Mouse (Mus musculus): ENCODE data around the gene Skp2.
A peak's percentile ranks its signal among the peaks of the same experiment; 100 is the strongest.
"Not testable (repeated sequence)": the region's sequence is repeated elsewhere in the genome, so short reads cannot be mapped to it uniquely, and the experiment has no call there.

The Skp2 gene

DNA sequence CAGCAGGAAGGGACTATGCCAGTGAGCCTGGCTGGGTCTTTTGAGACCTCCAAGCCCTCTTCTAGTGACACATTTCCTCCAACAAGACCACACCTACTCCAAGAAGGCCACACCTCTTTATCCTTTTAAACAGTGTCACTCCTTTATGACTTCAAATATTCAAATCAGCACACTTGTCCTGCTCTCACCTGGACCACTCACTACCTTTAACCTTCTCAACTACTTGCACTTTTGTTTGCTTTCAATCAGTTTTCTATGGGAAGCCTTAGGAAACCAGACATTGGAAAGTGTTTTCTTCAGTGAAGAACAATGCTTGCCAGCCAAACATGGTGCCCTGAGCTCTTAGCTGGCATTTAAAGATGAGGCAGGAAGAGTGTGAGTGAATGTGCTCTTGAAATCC is at the start of gene Skp2:
TSS of gene Skp2 (minus strand) at position 101 of the 400 bp plus-strand sequence.
- no peak for DNase-seq (ENCODE audit: extremely low spot score)

- DNase-seq (ENCODE audit: extremely low spot score): no peak
Measured at GRCm38 (mm10) chr15:9198421-9198820, 43.2 kb upstream of the Skp2 start.

GRCm38 (mm10) chr15:9192685-9193084 is 37.5 kb upstream of the Skp2 start:
- not testable (repeated sequence) for DNase-seq (ENCODE audit: extremely low spot score)

DNA sequence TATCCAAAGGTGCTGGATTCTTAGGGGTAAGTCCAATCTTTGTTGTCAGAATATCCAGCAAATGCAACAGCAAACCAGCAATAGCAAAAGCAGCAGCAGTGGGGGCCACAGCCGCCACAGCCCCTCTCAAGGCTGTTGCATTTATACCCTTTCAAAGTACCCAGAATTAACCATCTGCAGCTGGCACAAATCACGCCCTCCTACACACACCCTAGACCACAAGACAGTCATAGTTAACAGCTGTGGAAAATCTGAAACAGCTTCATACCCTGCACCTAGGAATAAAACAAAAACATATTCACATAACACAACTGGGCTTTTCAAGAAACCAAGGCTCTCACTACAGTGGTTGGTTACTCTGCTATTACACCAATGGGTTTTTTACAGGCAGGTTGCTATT is 34.6 kb upstream of the Skp2 start:
- no peak for DNase-seq (ENCODE audit: extremely low spot score)

DNA sequence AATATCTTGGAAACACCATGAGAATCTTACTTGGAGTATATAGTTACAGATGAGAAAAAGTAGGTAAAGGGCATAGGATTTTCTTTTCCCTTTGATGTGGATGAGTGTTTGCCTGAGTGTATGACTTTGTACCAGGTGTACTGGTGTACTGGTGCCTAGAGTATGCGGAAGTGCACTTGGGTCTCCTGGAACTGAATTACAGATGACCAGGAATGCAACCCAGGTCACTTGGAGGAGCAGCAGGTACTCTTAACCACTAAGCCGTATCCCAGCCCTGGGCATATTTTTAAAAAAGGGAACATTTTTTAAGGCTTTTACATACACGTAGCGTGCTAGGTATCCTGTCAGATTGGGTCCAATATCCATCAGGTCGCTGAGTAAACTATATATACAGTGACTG is 28.8 kb upstream of the Skp2 start:
- DNase-seq (ENCODE audit: extremely low spot score): no peak

GRCm38 (mm10) chr15:9177038-9177437 is 21.8 kb upstream of the Skp2 start:
- DNase-seq (ENCODE audit: extremely low spot score): no peak

DNA sequence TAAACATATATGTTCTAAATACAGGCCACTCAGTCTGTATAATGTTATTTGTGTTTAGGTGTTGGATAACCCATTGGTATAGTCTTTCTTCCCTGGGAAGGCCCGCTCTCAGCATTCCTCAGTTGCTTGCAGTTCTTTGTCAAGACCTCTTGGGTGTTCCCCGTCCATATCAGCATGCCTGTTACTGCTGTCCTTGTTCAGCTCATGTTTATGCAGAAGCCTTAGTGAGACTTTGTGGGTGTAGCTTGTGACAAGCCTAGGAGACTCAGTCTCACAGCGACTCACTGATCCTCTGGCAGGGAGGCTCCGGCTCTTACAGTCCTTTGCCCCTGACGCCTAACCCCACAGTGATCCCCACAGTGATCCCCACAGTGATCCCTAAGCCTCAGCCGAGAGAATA is 8.9 kb upstream of the Skp2 start:
- DNase-seq (ENCODE audit: extremely low spot score): no peak

- no peak for DNase-seq (ENCODE audit: extremely low spot score)
Measured at GRCm38 (mm10) chr15:9162557-9163070, 7.4 kb upstream of the Skp2 start.

DNA sequence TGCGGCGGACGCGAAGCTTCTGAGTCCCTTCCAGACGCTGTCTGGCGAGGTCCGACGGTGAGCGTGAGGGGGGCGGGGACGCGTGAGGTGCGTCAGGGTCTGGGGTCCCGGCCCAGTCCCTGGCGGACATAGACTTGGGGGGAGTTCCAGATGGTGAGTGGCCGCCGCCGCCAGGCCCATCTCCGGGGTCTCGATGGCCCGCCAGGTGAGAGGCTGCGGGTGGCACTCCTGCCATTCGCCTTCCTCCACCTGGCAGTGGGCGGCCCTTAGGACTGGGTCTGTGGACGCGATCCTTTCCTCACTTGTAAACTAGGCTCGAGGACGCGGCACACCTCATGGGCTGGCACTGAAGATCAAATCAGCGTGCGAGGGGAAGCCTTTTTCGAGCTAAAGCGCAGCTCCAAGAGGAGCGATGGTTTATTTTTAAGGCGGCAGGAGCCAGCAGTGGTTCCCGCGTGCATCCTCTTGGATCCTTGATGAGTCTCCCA is 14.5 kb downstream of the Skp2 start:
- DNase-seq (ENCODE audit: extremely low spot score): no peak

GRCm38 (mm10) chr15:9140252-9140680 is 15.0 kb downstream of the Skp2 start, which contains the start of gene Lmbrd2:
TSS of gene Lmbrd2 (plus strand) at chr15:9140550.
- DNase-seq (ENCODE audit: extremely low spot score): peak; percentile 97

GRCm38 (mm10) chr15:9139447-9139846 is 15.8 kb downstream of the Skp2 start:
- DNase-seq (ENCODE audit: extremely low spot score): peak; percentile 14

GRCm38 (mm10) chr15:9134891-9135507 is 20.2 kb downstream of the Skp2 start:
- DNase-seq (ENCODE audit: extremely low spot score): no peak

DNA sequence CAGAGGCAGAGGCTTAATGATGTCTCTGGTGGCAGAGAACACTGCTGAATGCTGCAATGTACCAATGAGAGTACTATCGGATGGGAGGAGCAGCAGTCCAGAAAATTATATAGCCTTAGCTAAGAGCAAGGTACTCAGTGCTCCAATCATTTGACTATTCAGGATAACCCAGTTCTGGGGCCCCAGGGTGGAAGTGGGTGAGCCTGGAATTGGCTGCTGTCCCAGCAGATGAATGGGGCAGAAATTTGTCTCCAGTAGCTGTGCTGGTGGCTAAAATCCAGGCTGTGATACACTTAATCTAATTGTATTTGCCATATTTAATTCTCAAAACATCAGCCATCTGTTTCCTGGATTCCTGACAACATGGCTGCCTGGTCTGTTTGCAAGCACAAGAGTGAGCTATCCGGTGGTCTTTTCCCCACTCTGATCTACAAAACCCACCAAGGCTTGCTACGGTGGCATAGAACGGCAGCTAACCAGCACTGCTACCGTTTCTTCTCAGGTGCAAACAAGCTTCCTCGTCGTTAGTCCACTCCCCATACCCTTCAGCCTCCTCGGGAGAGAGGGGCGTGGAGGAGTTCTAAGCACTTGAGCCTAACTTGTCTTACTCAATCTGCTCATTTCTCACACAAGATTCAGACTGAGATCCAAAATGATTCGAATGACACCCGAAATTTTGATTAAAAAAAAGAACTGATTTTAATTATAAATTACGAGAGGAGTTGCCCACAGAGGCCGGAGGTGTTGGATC is 22.4 kb downstream of the Skp2 start:
- DNase-seq (ENCODE audit: extremely low spot score): no peak

DNA sequence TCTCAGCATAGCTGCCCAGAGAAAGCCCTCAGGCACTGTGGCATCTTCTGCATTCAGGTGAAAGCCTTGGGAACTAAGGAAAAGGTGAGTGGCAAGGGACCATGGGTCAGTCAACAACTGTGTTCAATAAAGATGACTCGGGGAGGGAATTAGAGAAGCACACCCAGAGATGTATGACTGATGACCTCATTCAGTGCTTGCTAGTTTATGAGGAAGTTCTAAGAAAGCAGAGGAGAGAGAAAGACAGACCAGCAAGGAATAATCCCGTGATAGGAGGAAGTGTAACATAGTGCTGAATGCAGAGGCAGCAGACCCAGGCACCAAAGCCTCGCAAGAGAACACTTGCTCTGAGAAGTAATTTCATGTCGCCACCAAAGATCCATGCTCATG is 23.7 kb downstream of the Skp2 start:
- no peak for DNase-seq (ENCODE audit: extremely low spot score)

DNA sequence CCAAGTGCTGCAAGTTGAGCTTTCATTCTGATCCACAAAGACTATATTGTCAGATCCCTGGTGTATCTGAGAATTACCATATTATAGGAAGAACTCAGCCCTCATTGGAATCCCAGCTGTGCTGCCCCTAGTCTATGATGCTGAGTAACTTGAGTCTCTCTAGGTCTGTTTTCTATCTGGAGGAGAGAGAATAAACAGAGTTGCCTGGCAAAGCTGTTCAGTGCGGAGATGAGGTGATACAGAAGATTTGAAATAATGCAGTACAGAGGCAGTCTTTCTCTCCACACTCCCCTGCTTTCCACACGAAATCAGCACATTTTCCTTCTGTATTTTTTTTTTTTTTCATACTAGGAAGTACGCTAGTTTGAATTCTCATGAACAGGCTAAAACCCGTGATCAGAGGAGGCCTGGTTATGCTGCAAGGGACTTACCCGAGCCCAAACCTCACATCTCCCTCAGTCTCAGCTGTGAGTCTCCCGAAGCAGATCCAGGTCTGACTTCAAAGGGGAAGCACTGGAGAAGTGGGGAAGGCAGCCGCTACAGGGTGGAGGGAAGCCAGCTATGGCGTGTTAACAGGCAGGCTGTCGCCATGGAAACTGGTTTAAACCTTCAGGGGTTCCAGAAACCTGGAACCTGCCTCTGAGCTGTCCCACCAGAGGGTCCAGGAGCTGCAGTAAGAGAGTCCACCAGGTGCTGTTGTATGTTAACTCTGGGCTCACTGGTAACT is 24.3 kb downstream of the Skp2 start:
- DNase-seq (ENCODE audit: extremely low spot score): no peak

DNA sequence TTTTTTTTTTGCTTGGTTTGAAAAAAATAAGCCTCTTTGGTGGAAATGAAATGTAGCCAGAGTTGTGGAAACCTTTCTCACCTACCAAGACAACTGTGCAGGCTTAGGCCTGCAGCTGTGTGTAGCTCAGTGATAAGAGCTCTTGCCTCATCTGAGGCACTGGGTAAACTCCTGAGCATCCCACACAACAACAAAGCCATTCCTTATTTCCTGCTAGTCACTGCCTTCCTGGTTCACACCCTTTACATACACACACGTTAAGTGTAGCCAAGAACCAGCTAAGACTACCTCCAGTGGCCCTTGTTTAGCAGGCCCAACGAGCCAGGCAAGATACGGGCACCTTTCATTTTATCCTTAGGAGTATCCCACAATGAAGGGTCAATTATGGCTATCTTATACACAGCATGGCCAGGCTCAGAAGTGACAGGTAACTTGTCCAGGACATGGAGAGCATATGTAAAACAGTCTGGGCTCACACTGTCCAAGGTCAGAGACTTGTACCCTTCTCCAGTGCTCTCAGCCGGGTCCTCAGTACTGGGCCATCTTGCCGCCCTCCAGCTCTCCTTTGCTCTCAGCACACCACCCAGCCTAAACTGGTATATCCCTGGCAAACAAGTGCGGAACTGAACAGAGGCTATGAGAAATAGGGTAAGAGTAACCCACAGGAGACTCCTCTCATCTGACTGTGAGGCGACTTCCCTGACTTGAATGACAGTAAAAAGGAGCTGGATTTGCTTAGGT is 28.0 kb downstream of the Skp2 start:
- no peak for DNase-seq (ENCODE audit: extremely low spot score)

GRCm38 (mm10) chr15:9124856-9125255 is 30.4 kb downstream of the Skp2 start:
- DNase-seq (ENCODE audit: extremely low spot score): no peak

GRCm38 (mm10) chr15:9122989-9123388 is 32.2 kb downstream of the Skp2 start:
- no peak for DNase-seq (ENCODE audit: extremely low spot score)

- DNase-seq (ENCODE audit: extremely low spot score): peak; percentile 45
Measured at GRCm38 (mm10) chr15:9120081-9120480, 35.1 kb downstream of the Skp2 start.

- no peak for DNase-seq (ENCODE audit: extremely low spot score)
Measured at GRCm38 (mm10) chr15:9118852-9119251, 36.4 kb downstream of the Skp2 start.

GRCm38 (mm10) chr15:9114599-9114998 is 40.6 kb downstream of the Skp2 start:
- no peak for DNase-seq (ENCODE audit: extremely low spot score)

- no peak for DNase-seq (ENCODE audit: extremely low spot score)
Measured at GRCm38 (mm10) chr15:9114131-9114530, 41.1 kb downstream of the Skp2 start.
